Mouse (Mus musculus) liver, embryonic 12.5 days (tissue): ENCODE data around the gene Prmt3. TPM values are rescaled to one million over a fixed set of nuclear protein-coding genes. Genes with fewer than 3 reads are reported as not detected.

ENCODE experiments used
- ATAC-seq: fragments of 200-750 bp; cut with Nextera tagmentation; 2 replicates; pipeline ENCODE4 v1.8.0; 2017; ENCODE audit warnings: moderate number of reproducible peaks, mild to moderate bottlenecking, moderate library complexity
- H3K27ac ChIP-seq: fragments of 300-500 bp; sonication (generic); 2 replicates; pipeline ENCODE4 v1.5.1; 2016; ENCODE audit warnings: mild to moderate bottlenecking
- H3K27me3 ChIP-seq: fragments of 300-500 bp; sonication (generic); replicated peaks from 2 replicates; pipeline ENCODE4 v1.6.1; 2016; ENCODE audit warnings: mild to moderate bottlenecking, moderate library complexity
- H3K36me3 ChIP-seq: fragments of 300-500 bp; sonication (generic); 2 replicates; pipeline ENCODE4 v1.6.1; 2016; ENCODE audit warnings: mild to moderate bottlenecking, moderate library complexity
- H3K4me1 ChIP-seq: fragments of 300-500 bp; sonication (generic); 2 replicates; pipeline ENCODE4 v1.6.1; 2016
- H3K4me2 ChIP-seq: fragments of 300-500 bp; sonication (generic); 2 replicates; pipeline ENCODE4 v1.6.1; 2016; ENCODE audit warnings: mild to moderate bottlenecking, moderate library complexity
- H3K4me3 ChIP-seq: fragments of 300-500 bp; sonication (generic); 2 replicates; pipeline ENCODE4 v1.5.1; 2016; ENCODE audit warnings: mild to moderate bottlenecking, moderate library complexity
- H3K9ac ChIP-seq: fragments of 300-500 bp; sonication (generic); 2 replicates; pipeline ENCODE4 v1.6.1; 2016; ENCODE audit warnings: mild to moderate bottlenecking, moderate library complexity
- H3K9me3 ChIP-seq: fragments of 300-500 bp; sonication (generic); replicated peaks from 2 replicates; pipeline ENCODE4 v1.6.1; 2016; ENCODE audit warnings: mild to moderate bottlenecking, moderate library complexity
- WGBS: fragments of 180-500 bp; shearing (Covaris S2); methylation state at CpG from one replicate; pipeline ENCODE4 v1.1.7; 2016; ENCODE audit not compliant: insufficient replicate concordance; 5-methylcytosine and 5-hydroxymethylcytosine counted together
- polyA plus RNA-seq: library from polyadenylated mRNA; unstranded; fragments of >200 nt; fragmentation: Nextera tagmentation; extraction: Ambion mirVana; gene quantifications from 2 replicates; pipeline ENCODE4 v1.2.1, GENCODE M21; 2016

The Prmt3 gene
- polyA plus RNA-seq, 1 experiment from 2014 or later: 48.0 TPM

DNA sequence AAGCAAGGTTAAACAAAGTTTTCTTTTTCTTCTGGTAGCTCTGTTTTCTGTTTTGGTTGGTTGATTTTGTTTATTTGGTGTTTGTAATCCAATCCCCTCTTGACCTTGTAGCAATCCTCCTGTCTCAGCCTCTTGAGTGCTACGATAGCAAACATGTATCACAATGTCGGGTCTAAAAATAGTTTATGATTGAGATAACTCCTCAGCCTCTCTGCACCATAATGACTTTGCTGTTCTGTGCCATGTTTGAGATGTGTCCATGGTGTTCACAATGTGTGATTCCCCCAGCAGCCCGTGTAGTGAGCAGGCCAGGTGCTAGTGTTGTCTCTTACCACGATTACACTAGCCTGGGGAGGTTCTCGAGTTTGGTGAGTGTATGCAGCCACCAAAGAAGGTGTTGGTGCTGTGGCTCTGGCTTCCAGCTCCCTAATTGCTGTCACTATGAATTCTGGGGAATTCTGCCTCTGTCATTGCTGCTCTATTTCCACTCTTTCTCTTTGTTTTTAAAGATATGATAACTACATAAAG is 26.6 kb downstream of the Prmt3 start:
- 32% methylated on average over 5 of the region's 5 CpGs for WGBS
- Histone ChIP-seq H3K4me2 (0 out of 2 replicates have a peak overlapping the region, but pooled peaks have one; percentile 4), H3K36me3 (peaks cover 65% of the 10 kb centered on the region), H3K4me3 (no peak overlapping the region), H3K9me3 (no peaks in the 10 kb centered on the region), H3K9ac (no peak overlapping the region), H3K27ac (no peak overlapping the region), H3K27me3 (no peaks in the 10 kb centered on the region), H3K4me1 (peaks cover 41% of the 10 kb centered on the region)
- peak; percentile 35; the same call in 1 of the 2 replicates for ATAC-seq

DNA sequence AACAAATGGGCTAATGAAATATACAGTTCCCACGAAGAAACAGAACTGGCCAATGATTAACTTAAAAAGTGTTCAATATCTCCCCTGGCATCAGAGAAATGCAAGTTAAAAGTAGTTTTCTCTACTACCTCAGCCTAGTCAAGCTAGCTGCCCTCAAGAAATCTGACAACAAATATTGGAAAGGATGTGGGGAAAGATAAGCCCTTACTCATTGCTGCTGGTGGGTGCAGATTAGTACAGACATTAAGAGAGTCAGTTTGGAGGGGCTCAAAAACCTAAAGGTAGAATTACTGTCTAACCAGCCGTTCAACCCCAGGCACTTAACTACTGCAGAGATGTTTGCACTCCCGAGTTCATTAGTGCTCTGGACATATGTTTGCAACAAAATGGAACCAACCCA is 27.5 kb downstream of the Prmt3 start:
- peak; percentile 65 for ATAC-seq
- no peaks in the 10 kb centered on the region for H3K27me3 ChIP-seq
- H3K27ac ChIP-seq: 0 out of 2 replicates have a peak overlapping the region, but pooled peaks have one; percentile 58
- peaks cover 64% of the 10 kb centered on the region for H3K36me3 ChIP-seq
- H3K4me1 ChIP-seq: peaks cover 41% of the 10 kb centered on the region
- H3K9ac ChIP-seq: no peak overlapping the region
- H3K4me2 ChIP-seq: peak overlapping the region; percentile 6; the same call in 1 of the 2 replicates
- no peaks in the 10 kb centered on the region for H3K9me3 ChIP-seq
- WGBS: 25% methylated on average over 3 of the region's 3 CpGs
- no peak overlapping the region for H3K4me3 ChIP-seq

DNA sequence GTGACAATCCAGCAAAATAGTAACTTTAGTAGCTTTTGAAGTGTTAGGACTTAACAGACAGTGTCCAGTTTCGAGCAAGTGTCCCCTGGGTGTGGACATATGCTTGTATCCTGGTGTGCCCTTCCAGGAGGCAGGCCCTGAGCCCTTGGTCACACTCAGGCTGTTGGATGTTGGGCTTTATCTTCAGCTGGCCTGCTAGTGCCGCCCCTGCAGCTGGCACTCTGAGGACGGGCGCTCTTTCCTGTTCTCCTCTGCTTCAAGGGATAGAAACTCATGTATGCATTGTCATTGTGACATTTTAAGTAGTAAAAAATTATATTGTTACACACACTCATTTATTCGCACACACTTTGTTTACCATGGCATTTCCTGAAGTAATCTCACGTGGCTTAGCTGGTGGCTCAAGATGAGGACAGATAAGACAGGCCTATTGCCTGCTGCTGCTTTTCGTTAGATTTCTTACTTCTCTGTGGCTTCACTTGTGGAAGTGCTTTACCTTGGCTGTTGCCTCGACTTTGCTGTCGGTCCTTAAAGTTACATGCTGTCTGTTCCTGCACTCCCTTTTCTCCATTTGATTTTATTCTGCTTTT is 29.0 kb downstream of the Prmt3 start:
- Histone ChIP-seq H3K9me3 (no peaks in the 10 kb centered on the region), H3K36me3 (peaks cover 60% of the 10 kb centered on the region), H3K9ac (no peak overlapping the region; the same call in 1 of the 2 replicates), H3K4me3 (no peak overlapping the region), H3K27ac (no peak overlapping the region), H3K4me1 (peaks cover 41% of the 10 kb centered on the region), H3K4me2 (no peak overlapping the region), H3K27me3 (no peaks in the 10 kb centered on the region)
- WGBS: 40% methylated on average over 9 of the region's 9 CpGs
- ATAC-seq: no peak

GRCm38 (mm10) chr7:49807846-49808622 is 29.9 kb downstream of the Prmt3 start:
- Histone ChIP-seq H3K27ac (no peak overlapping the region), H3K4me3 (no peak overlapping the region), H3K36me3 (peaks cover 61% of the 10 kb centered on the region), H3K27me3 (no peaks in the 10 kb centered on the region), H3K9me3 (no peaks in the 10 kb centered on the region), H3K4me1 (peaks cover 41% of the 10 kb centered on the region), H3K9ac (no peak overlapping the region), H3K4me2 (no peak overlapping the region)
- WGBS: 90% methylated on average over 17 of the region's 17 CpGs
- ATAC-seq: no peak

- Histone ChIP-seq H3K9me3 (no peaks in the 10 kb centered on the region), H3K27ac (no peak overlapping the region), H3K4me1 (peaks cover 33% of the 10 kb centered on the region), H3K4me3 (no peak overlapping the region), H3K9ac (no peak overlapping the region), H3K4me2 (no peak overlapping the region), H3K27me3 (no peaks in the 10 kb centered on the region), H3K36me3 (peaks cover 58% of the 10 kb centered on the region)
- ATAC-seq: no peak
- WGBS: 83% methylated on average over 6 of the region's 6 CpGs
Measured at GRCm38 (mm10) chr7:49809100-49809499, 31.0 kb downstream of the Prmt3 start.

GRCm38 (mm10) chr7:49809562-49809961 is 31.4 kb downstream of the Prmt3 start:
- H3K9ac ChIP-seq: no peak overlapping the region
- no peak overlapping the region for H3K4me2 ChIP-seq
- H3K4me1 ChIP-seq: peaks cover 29% of the 10 kb centered on the region
- no peaks in the 10 kb centered on the region for H3K27me3 ChIP-seq
- ATAC-seq: no peak
- H3K4me3 ChIP-seq: no peak overlapping the region
- peaks cover 62% of the 10 kb centered on the region for H3K36me3 ChIP-seq
- WGBS: 70% methylated on average over 3 of the region's 3 CpGs
- H3K27ac ChIP-seq: no peak overlapping the region
- no peaks in the 10 kb centered on the region for H3K9me3 ChIP-seq

DNA sequence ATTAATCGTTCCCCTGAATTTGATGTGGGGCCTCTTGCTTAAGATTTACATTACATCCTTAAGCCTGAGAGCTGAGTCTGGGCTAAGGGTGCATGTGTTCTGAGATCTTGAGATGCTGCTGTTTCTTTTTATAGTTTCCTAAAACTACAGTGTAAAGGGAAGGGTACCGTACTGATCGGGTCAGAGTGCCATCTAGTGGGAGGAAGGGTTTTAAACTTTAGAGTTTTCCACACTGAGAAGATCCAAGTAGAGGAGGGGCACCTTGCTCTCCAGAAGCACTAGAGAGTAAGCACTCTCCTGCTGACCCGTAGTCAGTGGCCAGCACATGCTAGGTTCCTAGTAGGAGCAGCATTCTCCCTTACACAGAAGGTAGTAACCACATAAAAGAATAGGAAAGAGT is 33.2 kb downstream of the Prmt3 start:
- no peak overlapping the region for H3K27ac ChIP-seq
- H3K4me1 ChIP-seq: peaks cover 11% of the 10 kb centered on the region
- H3K36me3 ChIP-seq: peaks cover 66% of the 10 kb centered on the region
- no peak for ATAC-seq
- no peak overlapping the region for H3K4me3 ChIP-seq
- WGBS: 64% methylated on average over 4 of the region's 4 CpGs
- no peaks in the 10 kb centered on the region for H3K9me3 ChIP-seq
- no peaks in the 10 kb centered on the region for H3K27me3 ChIP-seq
- H3K4me2 ChIP-seq: no peak overlapping the region
- H3K9ac ChIP-seq: no peak overlapping the region

GRCm38 (mm10) chr7:49819393-49819792 is 41.2 kb downstream of the Prmt3 start:
- H3K4me1 ChIP-seq: no peaks in the 10 kb centered on the region
- no peak for ATAC-seq
- 77% methylated on average over 4 of the region's 4 CpGs for WGBS
- no peak overlapping the region for H3K27ac ChIP-seq
- H3K4me3 ChIP-seq: no peak overlapping the region
- H3K27me3 ChIP-seq: no peaks in the 10 kb centered on the region
- H3K4me2 ChIP-seq: no peak overlapping the region
- H3K9me3 ChIP-seq: no peaks in the 10 kb centered on the region
- no peak overlapping the region for H3K9ac ChIP-seq
- H3K36me3 ChIP-seq: peaks cover 60% of the 10 kb centered on the region

DNA sequence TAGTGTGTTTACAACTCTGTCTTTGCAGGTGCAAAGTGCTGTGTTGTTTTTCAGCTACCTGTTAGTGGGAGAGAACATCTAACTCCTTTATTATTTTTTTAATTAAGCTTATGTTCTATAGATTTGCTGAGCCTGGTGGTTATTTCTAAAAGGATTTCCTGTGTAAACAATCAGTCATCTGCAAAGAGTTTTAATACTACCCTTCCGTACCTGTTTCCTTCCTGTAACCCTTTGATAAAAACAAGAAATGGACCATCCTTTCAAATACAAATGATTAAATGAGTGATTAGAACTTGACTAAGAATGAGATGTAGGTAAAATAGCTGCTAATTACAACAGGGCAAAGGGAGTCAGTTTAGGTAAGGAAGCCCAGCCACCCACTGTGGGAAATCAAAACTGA is 43.2 kb downstream of the Prmt3 start:
- Histone ChIP-seq H3K27me3 (no peaks in the 10 kb centered on the region), H3K4me2 (no peak overlapping the region), H3K9me3 (no peaks in the 10 kb centered on the region), H3K9ac (no peak overlapping the region), H3K4me1 (no peaks in the 10 kb centered on the region), H3K27ac (no peak overlapping the region), H3K4me3 (no peak overlapping the region), H3K36me3 (peaks cover 58% of the 10 kb centered on the region)
- no peak for ATAC-seq
- WGBS: 85% methylated on average over 1 of the region's 1 CpGs

- no peak for ATAC-seq
- no peaks in the 10 kb centered on the region for H3K27me3 ChIP-seq
- no peaks in the 10 kb centered on the region for H3K9me3 ChIP-seq
- peaks cover 61% of the 10 kb centered on the region for H3K36me3 ChIP-seq
- 68% methylated on average over 2 of the region's 2 CpGs for WGBS
- no peak overlapping the region for H3K4me3 ChIP-seq
- no peaks in the 10 kb centered on the region for H3K4me1 ChIP-seq
- no peak overlapping the region for H3K9ac ChIP-seq
- no peak overlapping the region for H3K4me2 ChIP-seq
- H3K27ac ChIP-seq: no peak overlapping the region
Measured at GRCm38 (mm10) chr7:49822028-49822427, 43.9 kb downstream of the Prmt3 start.

DNA sequence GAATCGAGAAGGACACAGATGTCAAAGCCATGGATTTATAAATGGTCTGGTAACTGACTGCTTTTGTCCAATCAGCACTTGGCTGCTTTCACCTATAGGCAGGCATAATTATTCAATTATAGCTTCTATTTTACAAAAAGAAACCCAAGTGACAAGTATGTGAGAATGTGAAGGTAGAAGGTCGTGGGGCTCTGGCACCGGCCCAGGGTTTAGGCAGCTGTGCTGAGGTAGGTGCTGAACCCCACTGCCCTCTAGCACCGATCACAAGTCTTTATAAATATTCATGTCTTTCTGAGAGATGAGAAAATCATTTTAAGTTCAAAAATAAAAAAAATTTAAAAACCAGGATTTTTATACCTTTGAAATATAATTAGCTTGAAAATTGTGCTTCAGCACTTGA is 45.4 kb downstream of the Prmt3 start:
- no peak overlapping the region for H3K9ac ChIP-seq
- H3K4me2 ChIP-seq: no peak overlapping the region
- H3K9me3 ChIP-seq: no peaks in the 10 kb centered on the region
- no peak overlapping the region for H3K27ac ChIP-seq
- ATAC-seq: no peak
- H3K4me1 ChIP-seq: no peaks in the 10 kb centered on the region
- WGBS: 93% methylated on average over 4 of the region's 4 CpGs
- H3K36me3 ChIP-seq: peaks cover 61% of the 10 kb centered on the region
- H3K4me3 ChIP-seq: no peak overlapping the region
- no peaks in the 10 kb centered on the region for H3K27me3 ChIP-seq

GRCm38 (mm10) chr7:49824043-49824442 is 45.9 kb downstream of the Prmt3 start:
- 81% methylated on average over 6 of the region's 6 CpGs for WGBS
- H3K4me2 ChIP-seq: no peak overlapping the region
- H3K4me3 ChIP-seq: no peak overlapping the region
- H3K27ac ChIP-seq: no peak overlapping the region
- H3K27me3 ChIP-seq: no peaks in the 10 kb centered on the region
- H3K9ac ChIP-seq: no peak overlapping the region
- no peak for ATAC-seq
- no peaks in the 10 kb centered on the region for H3K4me1 ChIP-seq
- H3K9me3 ChIP-seq: no peaks in the 10 kb centered on the region
- peaks cover 61% of the 10 kb centered on the region for H3K36me3 ChIP-seq
